Mouse (Mus musculus) embryonic facial prominence, embryonic 12.5 days (tissue): Measurements from ENCODE around the gene Frmd6. TPM values are rescaled to one million over a fixed set of nuclear protein-coding genes. Genes with fewer than 3 reads are reported as not detected.

ENCODE experiments used
- ATAC-seq: fragments of 200-750 bp; cut with Nextera tagmentation; 2 replicates; pipeline ENCODE4 v1.8.0; 2017; ENCODE audit not compliant: insufficient number of reproducible peaks, insufficient read depth, low FRiP score, low TSS enrichment
- H3K27ac ChIP-seq: fragments of 300-500 bp; sonication (generic); 2 replicates; pipeline ENCODE4 v1.5.1; 2016; ENCODE audit warnings: mild to moderate bottlenecking
- H3K27me3 ChIP-seq: fragments of 300-500 bp; sonication (generic); 2 replicates; pipeline ENCODE4 v1.6.1; 2016; ENCODE audit warnings: mild to moderate bottlenecking, moderate library complexity
- H3K36me3 ChIP-seq: fragments of 300-500 bp; sonication (generic); 2 replicates; pipeline ENCODE4 v1.6.1; 2016; ENCODE audit warnings: mild to moderate bottlenecking
- H3K4me1 ChIP-seq: fragments of 300-500 bp; sonication (generic); 2 replicates; pipeline ENCODE4 v1.6.1; 2016
- H3K4me2 ChIP-seq: fragments of 300-500 bp; sonication (generic); replicated peaks from 2 replicates; pipeline ENCODE4 v1.6.1; 2016; ENCODE audit warnings: mild to moderate bottlenecking, moderate library complexity
- H3K4me3 ChIP-seq: fragments of 300-500 bp; sonication (generic); 2 replicates; pipeline ENCODE4 v1.5.1; 2016; ENCODE audit warnings: mild to moderate bottlenecking
- H3K9ac ChIP-seq: fragments of 300-500 bp; sonication (generic); 2 replicates; pipeline ENCODE4 v1.6.1; 2016; ENCODE audit warnings: mild to moderate bottlenecking, moderate library complexity
- H3K9me3 ChIP-seq: fragments of 300-500 bp; sonication (generic); 2 replicates; pipeline ENCODE4 v1.6.1; 2016; ENCODE audit warnings: mild to moderate bottlenecking, moderate library complexity
- WGBS: fragments of 180-500 bp; shearing (Covaris S2); methylation state at CpG from one replicate; pipeline ENCODE4 v1.1.7; 2016; 5-methylcytosine and 5-hydroxymethylcytosine counted together
- polyA plus RNA-seq: library from polyadenylated mRNA; unstranded; fragments of >200 nt; fragmentation: Nextera tagmentation; extraction: Ambion mirVana; gene quantifications from 2 replicates; pipeline ENCODE4 v1.2.1, GENCODE M21; 2016

The Frmd6 gene
- 74.5 and 81.3 TPM in 2 replicates for polyA plus RNA-seq

- H3K9ac ChIP-seq = peak within 1 kb of the TSS; percentile 92
- H3K27ac ChIP-seq = peak within 1 kb of the TSS; percentile 99
- WGBS = under 1% methylated on average over 74 of the region's 75 CpGs
- peak within 1 kb of the TSS; percentile 89 for H3K4me3 ChIP-seq
- peak within 1 kb of the TSS; percentile 76 for H3K4me2 ChIP-seq
- H3K4me1 ChIP-seq = peaks cover 22% of the 10 kb centered on the region
- no peaks in the 10 kb centered on the region for H3K27me3 ChIP-seq
- no peaks in the 10 kb centered on the region for H3K9me3 ChIP-seq
- ATAC-seq = peak; percentile 92
- H3K36me3 ChIP-seq = no peaks in the 10 kb centered on the region
Measured at GRCm38 (mm10) chr12:70824729-70825650, at the start of gene Frmd6. Frmd6 (plus strand) TSS chr12:70825514.

GRCm38 (mm10) chr12:70775609-70776008, 49.7 kb upstream of the Frmd6 start:
- Histone ChIP-seq H3K4me2 (no peak overlapping the region), H3K27ac (no peak overlapping the region), H3K9ac (no peak overlapping the region), H3K27me3 (no peaks in the 10 kb centered on the region), H3K36me3 (no peaks in the 10 kb centered on the region), H3K4me3 (no peak overlapping the region), H3K4me1 (peaks cover 8% of the 10 kb centered on the region), H3K9me3 (no peaks in the 10 kb centered on the region)
- whole genome bisulfite sequencing = 86% methylated on average over 8 of the region's 8 CpGs
- ATAC-seq = no peak

- Histone ChIP-seq H3K4me1 (peaks cover 8% of the 10 kb centered on the region), H3K9me3 (no peaks in the 10 kb centered on the region), H3K9ac (no peak overlapping the region), H3K4me3 (no peak overlapping the region), H3K27ac (peak overlapping the region; percentile 12; the same call in 1 of the 2 replicates), H3K27me3 (no peaks in the 10 kb centered on the region), H3K36me3 (no peaks in the 10 kb centered on the region), H3K4me2 (no peak overlapping the region)
- ATAC-seq = no peak
- WGBS = 69% methylated on average over 12 of the region's 12 CpGs
Measured at GRCm38 (mm10) chr12:70776683-70777082, 48.6 kb upstream of the Frmd6 start.

DNA sequence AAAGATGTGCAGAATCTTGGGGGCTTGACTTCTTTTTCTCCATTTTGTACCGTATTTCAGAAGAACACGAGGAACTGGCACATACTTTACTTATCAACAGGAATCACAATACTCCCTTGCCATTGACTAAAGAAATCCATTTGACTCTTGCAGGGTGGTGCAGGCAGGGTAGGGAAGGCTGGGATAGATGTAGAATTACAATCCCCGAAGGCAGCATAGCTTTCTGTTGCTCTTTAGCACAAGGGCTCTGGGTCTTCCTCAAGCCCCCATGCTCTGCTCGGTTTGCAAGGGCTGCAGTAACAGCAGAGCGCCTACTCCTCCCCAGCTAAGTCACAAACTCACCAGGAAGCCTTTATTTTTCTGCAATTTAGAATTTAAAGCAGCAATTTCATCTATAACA, 47.8 kb upstream of the Frmd6 start:
- H3K9ac ChIP-seq = no peak overlapping the region
- H3K4me2 ChIP-seq = no peak overlapping the region
- H3K27me3 ChIP-seq = no peaks in the 10 kb centered on the region
- H3K27ac ChIP-seq = no peak overlapping the region
- no peaks in the 10 kb centered on the region for H3K9me3 ChIP-seq
- no peak for ATAC-seq
- WGBS = 59% methylated on average over 5 of the region's 5 CpGs
- H3K4me1 ChIP-seq = peaks cover 12% of the 10 kb centered on the region
- no peak overlapping the region for H3K4me3 ChIP-seq
- no peaks in the 10 kb centered on the region for H3K36me3 ChIP-seq

- no peak for ATAC-seq
- Histone ChIP-seq H3K9me3 (no peaks in the 10 kb centered on the region), H3K36me3 (no peaks in the 10 kb centered on the region), H3K27ac (no peak overlapping the region), H3K9ac (no peak overlapping the region), H3K27me3 (no peaks in the 10 kb centered on the region), H3K4me1 (peaks cover 16% of the 10 kb centered on the region), H3K4me2 (no peak overlapping the region), H3K4me3 (no peak overlapping the region)
Measured at GRCm38 (mm10) chr12:70777866-70778265, 47.4 kb upstream of the Frmd6 start.

GRCm38 (mm10) chr12:70778271-70778670, 47.0 kb upstream of the Frmd6 start:
- Histone ChIP-seq H3K4me2 (no peak overlapping the region), H3K36me3 (no peaks in the 10 kb centered on the region), H3K4me3 (no peak overlapping the region), H3K9me3 (no peaks in the 10 kb centered on the region), H3K4me1 (peaks cover 17% of the 10 kb centered on the region), H3K27me3 (no peaks in the 10 kb centered on the region), H3K9ac (no peak overlapping the region), H3K27ac (no peak overlapping the region)
- 65% methylated on average over 2 of the region's 2 CpGs for WGBS
- no peak for ATAC-seq

DNA sequence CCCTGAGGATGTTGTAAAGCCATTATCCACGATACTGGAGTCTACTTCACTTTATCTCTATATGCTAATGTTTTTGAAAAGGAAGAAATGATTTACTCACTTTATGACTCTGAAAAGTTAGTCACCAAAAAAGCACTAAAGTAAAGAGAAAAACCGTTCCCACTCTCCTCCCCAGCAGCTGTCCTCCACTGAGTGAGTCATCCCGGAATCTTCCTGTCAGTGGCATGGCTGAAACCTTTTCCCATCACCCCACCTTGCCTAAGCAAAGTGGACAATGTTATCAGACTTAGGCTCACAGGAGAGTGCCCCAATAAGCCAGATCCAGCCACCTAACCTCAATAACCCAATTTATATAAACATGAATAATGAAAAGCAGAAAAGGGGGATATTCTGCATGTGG, 46.6 kb upstream of the Frmd6 start:
- Histone ChIP-seq H3K4me2 (no peak overlapping the region), H3K27ac (no peak overlapping the region), H3K27me3 (no peaks in the 10 kb centered on the region), H3K36me3 (no peaks in the 10 kb centered on the region), H3K4me1 (peaks cover 22% of the 10 kb centered on the region), H3K9me3 (no peaks in the 10 kb centered on the region), H3K4me3 (no peak overlapping the region), H3K9ac (no peak overlapping the region)
- ATAC-seq = no peak
- WGBS = 62% methylated on average over 3 of the region's 3 CpGs

- peak overlapping the region; percentile 29; the same call in 1 of the 2 replicates for H3K4me2 ChIP-seq
- WGBS = 30% methylated on average over 9 of the region's 9 CpGs
- no peak overlapping the region for H3K4me3 ChIP-seq
- H3K9ac ChIP-seq = no peak overlapping the region
- H3K9me3 ChIP-seq = no peaks in the 10 kb centered on the region
- H3K36me3 ChIP-seq = no peaks in the 10 kb centered on the region
- no peak overlapping the region for H3K27ac ChIP-seq
- H3K27me3 ChIP-seq = no peaks in the 10 kb centered on the region
- peaks cover 26% of the 10 kb centered on the region for H3K4me1 ChIP-seq
- ATAC-seq = no peak
Measured at GRCm38 (mm10) chr12:70783049-70783448, 42.3 kb upstream of the Frmd6 start.

DNA sequence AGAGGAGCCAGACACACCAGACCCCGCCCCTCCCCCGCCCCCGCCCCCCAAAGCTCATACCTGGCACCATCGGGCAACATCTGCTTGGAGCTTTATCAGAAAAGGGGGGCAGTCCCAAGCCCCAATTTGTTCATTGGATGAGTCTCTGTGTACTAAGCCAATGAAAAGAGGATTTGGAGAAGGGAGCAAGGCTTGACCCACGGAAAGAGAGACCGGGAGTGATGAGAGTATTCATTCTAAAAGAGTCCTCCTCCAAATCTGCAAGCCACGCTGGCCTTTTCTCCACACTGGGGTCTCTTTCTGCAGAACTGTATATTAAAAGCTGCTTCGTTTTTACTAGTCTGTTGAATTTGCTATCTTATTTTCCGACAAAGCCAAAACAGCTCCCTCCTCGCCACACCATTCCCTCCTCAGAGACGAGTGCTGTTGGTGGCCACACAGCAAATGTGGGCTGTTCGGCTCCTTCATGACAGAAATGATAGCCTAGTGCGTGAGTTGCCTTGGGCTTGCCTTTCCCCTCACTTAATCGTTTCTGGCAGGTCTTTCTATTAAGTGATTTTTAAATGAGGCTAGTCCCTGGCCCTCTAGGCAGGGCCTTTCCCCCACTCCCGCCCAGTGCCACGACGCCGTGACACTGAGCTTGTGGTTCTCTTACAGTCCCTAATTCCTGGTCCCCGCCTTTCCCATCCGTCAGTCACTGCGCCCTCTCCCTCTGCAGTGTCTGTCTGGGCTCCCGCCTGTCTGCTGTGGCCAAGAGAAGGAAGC, 41.7 kb upstream of the Frmd6 start:
- Histone ChIP-seq H3K4me1 (peaks cover 26% of the 10 kb centered on the region), H3K4me2 (peak overlapping the region; percentile 29), H3K9me3 (no peaks in the 10 kb centered on the region), H3K36me3 (no peaks in the 10 kb centered on the region), H3K9ac (0 out of 2 replicates have a peak overlapping the region, but pooled peaks have one; percentile 5), H3K4me3 (0 out of 2 replicates have a peak overlapping the region, but pooled peaks have one; percentile 5), H3K27me3 (no peaks in the 10 kb centered on the region), H3K27ac (0 out of 2 replicates have a peak overlapping the region, but pooled peaks have one; percentile 36)
- peak; percentile 74; the same call in 1 of the 2 replicates for ATAC-seq
- 13% methylated on average over 22 of the region's 22 CpGs for WGBS

DNA sequence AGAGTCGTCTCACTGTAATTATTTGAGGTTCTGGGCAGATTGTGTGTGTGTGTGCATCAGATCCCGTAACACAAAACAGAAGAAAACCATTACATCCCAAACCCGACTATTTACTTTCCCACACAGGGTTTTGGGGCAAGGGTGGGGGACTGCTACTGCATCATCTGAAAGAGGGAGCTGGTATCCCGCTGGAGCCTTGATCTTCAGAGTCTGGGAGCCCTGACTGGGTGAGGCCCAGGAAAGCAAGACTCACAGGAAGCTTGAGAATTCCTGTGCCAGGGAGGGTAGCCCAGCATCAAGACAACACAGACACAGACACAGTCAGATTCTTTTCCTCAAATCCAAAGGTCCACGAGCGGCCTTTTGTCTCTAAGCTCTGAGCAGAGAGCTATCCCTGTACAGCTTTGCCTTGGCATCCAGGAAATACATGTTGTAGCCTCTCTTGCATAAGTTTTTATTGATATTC, 41.0 kb upstream of the Frmd6 start:
- H3K27ac ChIP-seq = no peak overlapping the region

DNA sequence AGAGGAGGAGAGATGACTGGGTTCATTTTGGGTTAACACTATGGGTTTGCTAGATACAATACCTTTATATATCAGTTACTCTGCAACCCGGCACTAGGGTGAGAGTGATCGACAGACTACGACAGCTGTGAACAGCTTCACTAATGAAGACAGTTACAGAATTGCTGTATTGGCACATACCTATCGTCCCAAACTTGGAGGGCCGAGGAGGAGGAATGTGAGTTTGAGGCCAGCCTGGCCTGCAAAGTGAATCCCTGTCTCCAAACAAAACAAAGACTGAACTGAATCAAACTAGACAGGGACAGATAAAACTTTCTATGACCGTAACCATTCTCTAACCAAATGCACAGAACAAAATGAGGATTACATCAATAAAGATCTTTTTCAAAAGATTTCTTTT, 36.0 kb upstream of the Frmd6 start:
- no peak overlapping the region for H3K4me2 ChIP-seq
- peaks cover 7% of the 10 kb centered on the region for H3K4me1 ChIP-seq
- 83% methylated on average over 6 of the region's 6 CpGs for WGBS
- no peaks in the 10 kb centered on the region for H3K36me3 ChIP-seq
- H3K9me3 ChIP-seq = no peaks in the 10 kb centered on the region
- H3K4me3 ChIP-seq = no peak overlapping the region
- no peaks in the 10 kb centered on the region for H3K27me3 ChIP-seq
- no peak overlapping the region for H3K9ac ChIP-seq
- no peak overlapping the region for H3K27ac ChIP-seq
- no peak for ATAC-seq

More for the DNA sequence above, 41.0 kb upstream of the Frmd6 start:
- no peaks in the 10 kb centered on the region for H3K27me3 ChIP-seq
- no peaks in the 10 kb centered on the region for H3K36me3 ChIP-seq
- H3K4me1 ChIP-seq = peaks cover 26% of the 10 kb centered on the region
- H3K4me3 ChIP-seq = no peak overlapping the region
- WGBS = 25% methylated on average over 6 of the region's 6 CpGs
- H3K9me3 ChIP-seq = no peaks in the 10 kb centered on the region
- H3K9ac ChIP-seq = no peak overlapping the region
- peak; percentile 15; the same call in 1 of the 2 replicates for ATAC-seq
- H3K4me2 ChIP-seq = peak overlapping the region; percentile 29
